Mouse (Mus musculus): Measurements from ENCODE around the gene Ewsr1.

Ewsr1 gene

DNA sequence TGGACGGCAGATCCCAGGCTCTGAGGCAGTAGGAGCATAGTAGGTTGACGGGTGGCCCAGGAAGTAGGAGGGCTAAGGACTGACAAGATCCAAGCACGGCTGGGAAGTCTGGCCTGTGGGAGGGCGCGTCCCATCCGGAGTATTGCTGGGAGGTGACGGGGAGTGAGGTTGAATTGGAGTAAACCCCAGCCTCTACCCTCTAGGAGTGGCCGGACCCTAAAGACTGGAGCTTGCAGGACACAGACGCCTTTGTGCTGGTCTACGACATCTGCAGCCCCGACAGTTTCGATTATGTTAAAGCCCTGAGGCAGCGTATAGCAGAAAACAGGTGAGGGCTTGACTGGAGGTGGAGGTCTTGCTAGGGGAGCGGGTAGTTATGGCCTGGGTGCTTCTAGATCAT lies 39.8 kb downstream of the Ewsr1 start:
- in situ Hi-C loops (cut with MboI, MseI) = no loop called here

DNA sequence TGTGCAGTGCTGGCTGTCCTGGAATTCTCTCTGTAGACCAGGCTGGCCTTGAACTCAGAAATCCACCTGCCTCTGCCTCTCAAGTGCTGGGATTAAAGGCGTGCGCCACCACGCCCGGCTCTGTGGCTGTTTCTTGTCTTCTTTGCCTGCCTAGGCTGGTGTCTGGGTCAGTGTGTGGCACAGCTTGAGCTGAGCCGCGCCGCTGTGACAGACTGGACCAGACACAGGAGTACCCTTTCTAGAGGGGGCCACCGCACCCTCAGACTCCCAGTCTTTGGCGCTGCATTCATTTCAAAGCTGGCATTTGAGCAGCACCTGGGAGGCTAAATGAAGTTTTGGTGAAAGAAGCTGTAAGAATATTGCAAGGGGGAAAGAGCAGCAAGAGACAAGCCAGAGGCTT lies 40.3 kb downstream of the Ewsr1 start:
- in situ Hi-C loops (cut with MboI, MseI) = no loop called here

DNA sequence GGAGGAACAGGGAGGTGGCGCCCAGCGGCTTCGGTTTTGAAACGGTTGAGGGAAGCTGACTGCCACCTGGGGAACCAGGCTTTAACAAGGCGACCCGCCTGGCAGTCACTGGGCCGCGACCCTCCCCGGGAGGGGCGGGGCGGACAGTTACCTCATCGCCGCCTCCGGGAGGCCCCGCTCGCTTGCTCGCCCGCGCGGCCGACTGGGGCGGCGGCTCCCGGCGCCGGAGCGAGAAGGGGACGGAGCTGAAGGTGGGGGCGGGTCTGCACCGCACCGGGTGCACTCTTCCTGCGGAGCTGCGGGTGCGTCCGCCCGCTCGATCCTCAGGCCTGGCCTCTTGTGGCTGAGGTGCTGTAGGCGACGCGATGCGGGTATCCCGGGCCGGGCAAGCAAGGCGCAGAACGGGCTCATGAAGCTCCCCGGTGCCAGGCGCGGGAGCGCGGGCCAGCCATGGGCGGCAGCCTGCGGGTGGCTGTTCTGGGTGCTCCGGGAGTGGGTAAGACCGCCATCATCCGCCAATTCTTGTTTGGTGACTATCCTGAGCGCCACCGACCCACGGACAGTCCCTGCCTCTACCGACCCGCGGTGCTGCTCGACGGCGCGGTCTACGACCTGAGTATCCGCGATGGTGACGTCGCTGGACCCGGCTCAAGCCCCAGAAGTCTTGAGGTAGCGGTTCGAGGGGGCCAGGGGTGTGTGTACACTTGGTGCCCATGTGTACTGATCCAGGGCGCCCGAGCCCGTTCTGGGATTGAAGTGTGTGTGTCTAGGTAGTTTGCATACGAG lies 41.0 kb downstream of the Ewsr1 start, which contains the start of gene Rasl10a:
TSS of gene Rasl10a (plus strand) at position 273 of the 786 bp plus-strand sequence.
- in situ Hi-C loops (cut with MboI, MseI) = no loop called here

DNA sequence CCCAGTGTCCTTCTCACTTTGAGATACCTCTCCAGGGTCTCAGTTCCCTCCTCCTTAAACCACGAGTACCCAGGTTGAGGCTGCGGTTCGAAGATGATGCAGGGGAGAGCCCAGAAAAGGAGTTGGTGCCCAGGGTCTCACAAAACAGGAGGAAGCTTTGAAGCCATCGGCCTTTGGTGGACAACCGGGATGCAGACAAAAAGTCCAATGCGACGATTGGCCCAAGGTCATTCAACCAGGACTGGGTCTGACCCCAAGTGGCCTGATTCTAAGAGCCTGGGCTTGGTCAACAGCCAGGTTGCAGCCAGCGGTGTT lies 41.6 kb downstream of the Ewsr1 start:
- in situ Hi-C loops (cut with MboI, MseI) = no loop called here

DNA sequence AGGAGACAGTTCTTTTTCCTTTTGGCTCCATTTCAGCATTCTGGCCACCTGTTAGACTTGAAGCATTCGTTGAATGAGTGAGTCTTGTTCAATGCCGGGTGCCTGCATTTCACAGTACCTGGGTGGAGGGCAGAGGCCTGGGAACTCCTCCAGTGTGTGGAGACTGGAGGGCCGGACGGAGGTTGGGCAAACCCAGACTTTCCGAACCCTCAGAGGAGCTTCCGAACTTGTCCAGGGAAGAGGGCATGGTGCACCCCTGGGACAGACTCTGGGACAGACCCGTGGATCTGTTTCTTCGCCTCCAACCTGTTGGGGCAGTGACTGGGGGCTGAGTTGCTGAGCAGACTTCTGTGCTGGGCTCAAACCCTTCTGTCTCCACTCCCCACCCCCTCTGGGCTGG lies 42.0 kb downstream of the Ewsr1 start:
- in situ Hi-C loops (cut with MboI, MseI) = no loop called here

DNA sequence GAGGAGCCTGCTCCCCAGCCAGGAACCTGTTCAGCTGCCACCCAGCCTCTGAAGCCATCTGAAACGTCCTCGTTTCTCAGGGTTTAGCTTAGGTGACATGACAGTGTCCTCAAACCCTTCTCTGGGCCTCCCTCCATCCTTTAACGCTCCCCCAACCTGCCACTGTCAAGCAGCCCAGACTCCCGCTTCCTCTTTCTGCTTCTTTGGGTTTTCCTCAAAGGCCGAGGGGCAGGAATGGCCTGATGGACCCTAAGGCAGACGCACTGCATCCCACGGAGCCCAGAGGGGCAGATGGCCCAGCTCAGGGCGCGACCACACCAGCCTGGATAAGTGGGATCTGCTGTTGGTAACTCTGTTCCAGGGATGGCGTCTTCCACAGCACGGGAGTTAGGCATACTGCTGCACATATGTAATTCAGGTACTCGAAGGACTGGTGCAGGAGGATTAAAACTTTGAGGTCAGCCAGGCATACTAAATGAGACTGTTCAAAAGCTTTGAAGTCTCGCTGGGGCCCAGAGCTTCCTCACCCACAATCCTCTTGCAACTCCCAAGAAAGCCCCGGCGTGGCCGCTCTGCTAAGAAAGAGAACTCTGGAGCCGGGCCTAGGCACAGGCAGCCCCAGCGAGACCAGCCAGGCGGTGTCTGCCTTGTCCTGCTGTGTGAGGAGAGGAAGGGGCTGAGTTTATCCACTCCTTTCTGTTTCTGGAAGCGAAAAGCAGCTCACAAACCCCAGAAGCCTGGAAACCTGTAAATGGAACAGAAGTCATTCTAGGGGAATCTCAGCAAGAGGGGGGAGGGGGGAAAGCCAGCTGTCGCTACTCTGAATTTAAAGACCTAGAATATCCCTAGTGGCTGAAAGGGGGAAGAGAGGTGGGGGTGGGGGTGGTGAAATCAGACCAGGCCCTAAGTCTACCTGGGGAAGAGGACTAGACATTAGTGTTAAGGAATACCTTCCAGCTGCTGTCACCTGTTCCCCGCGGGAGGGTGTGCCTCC lies 42.8 kb downstream of the Ewsr1 start:
- in situ Hi-C loops (cut with MboI, MseI) = no loop called here

DNA sequence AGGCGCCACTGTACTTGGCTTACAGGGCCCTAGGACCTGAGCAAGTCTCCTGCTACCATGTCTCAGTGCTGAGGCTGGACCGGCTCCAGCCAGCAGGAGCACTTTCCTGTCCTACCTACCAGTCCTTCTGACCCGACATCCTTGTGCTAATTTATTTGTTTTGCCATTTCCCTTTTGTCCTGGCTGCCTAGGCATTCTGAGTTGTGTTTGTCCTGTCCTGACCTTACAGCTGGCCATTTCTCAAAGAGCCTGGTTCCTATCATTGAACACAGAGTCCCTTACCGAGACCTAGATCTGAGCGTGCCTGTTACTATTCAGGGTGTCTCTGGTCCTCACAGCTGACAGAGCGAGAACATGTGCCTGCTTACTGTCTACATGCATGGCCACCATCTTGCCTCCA lies 44.2 kb downstream of the Ewsr1 start:
- in situ Hi-C loops (cut with MboI, MseI) = no loop called here

DNA sequence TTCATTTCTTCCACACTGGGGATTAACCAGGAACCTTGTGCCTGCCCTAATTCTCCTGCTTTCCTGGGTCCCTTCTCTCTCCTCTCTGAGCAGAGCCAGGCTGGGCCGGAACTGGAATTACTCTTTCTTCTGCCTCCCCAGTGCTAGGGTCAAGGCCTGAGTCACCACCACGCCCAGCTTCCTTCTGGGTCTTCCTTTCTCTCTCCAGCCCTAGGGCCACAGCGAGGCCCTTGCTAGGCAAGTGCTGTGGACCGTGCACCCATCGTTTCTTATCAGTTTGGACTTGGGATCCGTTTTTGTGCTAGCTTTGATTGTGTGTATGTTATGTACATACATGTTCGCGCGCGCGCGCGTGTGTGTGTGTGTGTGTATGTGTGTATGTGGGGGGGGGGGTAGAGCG lies 44.9 kb downstream of the Ewsr1 start:
- in situ Hi-C loops (cut with MboI, MseI) = no loop called here

DNA sequence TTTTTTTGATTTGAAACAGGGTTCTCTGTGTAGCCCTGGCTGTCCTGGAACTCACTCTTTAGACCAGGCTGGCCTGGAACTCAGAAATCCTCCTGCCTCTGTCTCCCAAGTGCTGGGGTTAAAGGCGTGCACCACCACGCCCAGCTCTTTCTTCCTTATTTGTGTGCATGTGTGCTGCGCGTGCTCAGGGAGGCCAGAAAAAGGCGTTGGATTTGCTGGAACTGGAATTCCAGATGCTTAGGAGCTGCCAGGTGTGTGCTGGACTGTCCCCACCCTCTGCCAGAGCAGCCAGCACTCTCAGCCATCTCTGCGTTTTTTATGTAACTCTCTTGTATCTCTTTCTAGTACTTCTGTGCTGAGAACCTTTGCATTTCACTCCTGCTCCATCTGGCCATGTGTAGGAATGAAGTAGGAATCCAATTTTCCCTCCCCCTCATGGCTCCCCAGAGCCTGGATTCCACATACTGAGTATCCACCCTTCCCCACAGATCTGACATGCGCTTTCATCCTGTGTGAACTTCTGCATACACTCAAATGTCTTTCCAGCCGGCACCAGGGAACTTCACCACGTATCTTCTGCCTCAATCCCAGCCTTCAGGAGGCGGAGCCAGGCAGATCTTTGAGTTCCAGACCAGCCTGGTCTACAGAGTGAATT lies 46.7 kb downstream of the Ewsr1 start:
- in situ Hi-C loops (cut with MboI, MseI) = no loop called here

DNA sequence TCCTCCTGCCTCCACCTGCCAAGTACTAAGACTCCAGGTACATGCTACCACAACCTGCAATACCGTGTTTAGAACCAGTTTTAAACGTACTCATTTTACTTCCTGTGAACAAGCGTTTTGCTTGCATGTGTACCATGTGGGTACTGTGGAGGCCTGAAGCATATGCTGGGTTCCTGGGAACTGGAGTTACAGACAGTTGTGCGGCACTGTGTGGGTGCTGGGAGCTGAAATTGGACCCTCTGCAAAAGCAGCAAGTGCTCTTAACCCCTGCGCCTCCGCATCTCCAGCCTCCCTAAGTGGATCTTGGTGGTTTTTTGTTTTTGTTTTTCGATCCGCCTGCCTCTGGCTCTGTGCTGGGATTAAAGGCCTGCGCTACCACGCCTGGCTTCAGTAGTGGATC lies 47.4 kb downstream of the Ewsr1 start:
- in situ Hi-C loops (cut with MboI, MseI) = no loop called here

DNA sequence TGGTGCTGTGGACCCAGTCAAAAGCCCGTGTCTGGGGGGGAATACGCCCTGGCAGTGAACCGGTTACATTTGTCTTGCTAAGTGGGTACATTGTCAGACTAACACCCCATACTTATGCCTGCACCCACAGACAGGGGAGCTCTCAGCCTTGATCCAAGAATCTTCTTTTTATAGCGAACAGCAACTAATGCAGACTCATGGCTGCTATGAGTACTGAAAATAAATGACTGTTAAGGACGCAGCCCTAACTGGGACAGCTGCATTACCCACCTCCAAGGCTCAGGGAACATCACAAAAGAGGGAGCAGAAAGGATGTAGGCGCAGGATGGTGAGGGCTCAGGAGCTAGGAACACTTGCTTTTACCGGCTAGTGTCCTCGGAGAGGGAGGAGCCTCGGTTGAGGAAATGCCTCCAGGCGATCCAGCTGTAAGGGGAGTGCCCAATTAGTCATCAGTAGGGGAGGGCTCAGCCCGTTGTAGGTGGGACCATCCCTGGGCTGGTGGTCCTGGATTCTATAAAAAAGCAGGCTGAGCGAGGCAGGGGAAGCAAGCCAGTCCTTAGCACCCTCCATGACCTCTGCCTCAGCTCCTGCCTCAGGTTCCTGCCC lies 52.6 kb downstream of the Ewsr1 start:
- in situ Hi-C loops (cut with MboI, MseI) = no loop called here

DNA sequence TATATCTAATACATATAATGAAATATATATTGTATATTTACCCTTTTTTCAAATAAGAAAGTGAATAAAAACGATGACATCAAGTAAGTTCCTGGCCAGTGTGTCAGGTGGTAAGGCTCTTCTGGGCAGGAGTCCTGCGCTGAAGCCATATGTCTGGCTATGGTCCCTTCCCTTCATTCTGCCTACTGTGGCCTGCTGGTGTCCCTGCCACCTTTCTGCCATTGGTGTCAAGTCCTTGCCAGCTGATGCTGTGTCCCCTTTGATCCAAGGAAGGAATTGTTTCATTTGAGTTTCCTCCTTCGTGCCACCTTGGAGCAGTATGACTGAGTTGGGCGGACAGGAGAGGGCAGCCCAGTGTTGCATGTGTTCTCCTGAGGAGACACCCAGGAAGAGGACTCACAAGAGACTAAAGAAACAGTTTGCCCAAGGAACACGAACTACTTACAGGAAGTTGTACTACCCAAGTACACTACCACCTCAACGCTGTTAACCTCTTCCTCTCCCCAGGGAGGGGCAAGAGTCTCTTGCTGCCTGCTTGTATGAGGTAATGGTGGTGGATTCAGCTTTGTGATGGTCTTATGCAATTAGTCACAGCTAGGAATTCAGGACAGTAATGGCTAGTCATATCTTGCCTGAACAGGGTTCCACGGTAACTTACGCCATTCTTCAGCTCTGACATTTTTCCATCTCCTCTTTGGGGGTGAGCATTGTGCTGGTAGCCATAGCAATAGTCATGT lies 56.3 kb downstream of the Ewsr1 start:
- in situ Hi-C loops (cut with MboI, MseI) = no loop called here

DNA sequence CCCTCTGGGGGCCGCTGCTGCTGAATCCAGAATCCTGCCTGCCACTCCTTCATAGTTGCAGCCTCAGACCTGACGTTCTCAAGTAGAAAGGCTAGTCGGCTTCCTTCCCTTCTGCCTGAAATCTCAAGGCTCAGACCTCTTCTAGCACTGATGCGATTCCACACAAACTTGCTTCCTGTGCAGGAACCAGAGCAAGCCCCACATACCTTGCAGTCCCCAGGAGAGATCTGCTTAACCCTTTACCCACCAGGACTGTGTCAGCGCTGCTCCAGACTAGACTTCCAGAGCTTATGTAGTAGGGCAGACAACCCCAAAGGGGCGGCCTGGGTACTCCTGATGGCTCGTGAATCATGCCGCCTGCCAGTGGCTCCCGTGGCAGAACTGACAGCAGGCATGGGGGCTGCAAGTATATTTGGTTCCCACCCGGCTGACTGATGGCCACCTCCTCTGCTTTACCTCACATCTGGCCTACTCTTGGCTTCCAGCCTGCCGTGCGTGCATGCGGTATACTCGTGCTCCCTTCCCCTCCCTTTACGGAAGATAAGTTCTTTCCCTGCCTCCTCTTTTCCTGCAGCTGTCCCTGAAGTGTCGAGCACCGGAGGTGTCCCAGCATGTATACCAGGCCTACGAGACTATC lies 57.8 kb downstream of the Ewsr1 start:
- in situ Hi-C loops (cut with MboI, MseI) = no loop called here

DNA sequence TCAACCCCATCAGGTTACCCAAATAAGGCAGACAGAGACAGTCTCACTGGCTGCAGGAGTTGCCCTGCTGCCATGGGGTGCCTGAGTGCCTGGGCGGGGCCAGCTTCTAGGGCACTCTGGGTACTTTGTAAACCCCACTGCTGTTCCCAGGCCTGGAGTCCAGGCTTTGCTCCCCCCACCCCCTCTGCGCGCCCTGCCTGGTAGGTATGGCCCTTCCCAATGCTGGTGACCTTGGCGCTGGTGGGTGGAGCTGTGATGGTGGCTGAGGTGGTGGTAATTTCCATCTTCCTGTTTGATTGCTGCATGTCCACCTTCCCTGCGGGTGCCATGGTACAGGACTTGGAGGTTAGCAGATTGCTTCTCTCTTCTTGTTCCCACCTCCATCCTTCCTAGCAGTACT lies 58.5 kb downstream of the Ewsr1 start:
- in situ Hi-C loops (cut with MboI, MseI) = no loop called here

DNA sequence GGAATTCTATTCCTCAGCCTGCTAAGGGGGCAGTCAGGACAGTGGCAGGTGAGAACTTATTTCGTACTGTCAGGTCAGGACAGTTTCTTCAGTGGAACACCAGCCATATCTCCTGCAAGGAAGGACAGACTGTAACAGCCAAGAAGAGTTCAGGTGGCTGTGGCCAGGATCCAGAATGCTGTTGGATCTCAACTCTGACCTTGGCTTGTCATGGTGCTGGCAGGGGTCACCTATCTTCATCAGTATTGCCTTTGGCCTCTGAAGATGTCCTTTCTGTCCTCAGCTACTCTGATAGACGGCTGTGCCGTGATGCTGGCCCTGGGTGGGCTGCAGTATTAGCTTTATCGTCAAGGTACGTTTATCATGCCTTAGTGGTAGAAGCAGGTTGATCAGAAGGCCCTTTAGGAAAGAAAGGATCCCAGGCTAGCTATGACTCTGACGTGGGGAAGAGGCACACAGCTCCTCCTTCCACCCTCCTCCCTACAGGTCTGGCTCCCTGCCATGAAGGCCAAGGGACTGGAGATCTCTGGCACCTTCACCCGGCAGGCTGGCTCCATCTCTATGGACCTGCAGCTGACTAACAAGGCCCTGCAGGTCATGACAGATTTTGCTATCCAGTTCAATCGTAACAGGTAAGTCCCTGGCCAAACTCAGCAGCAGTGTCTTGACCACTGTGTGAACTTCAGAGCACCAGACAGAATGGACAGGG lies 61.8 kb downstream of the Ewsr1 start:
- in situ Hi-C loops (cut with MboI, MseI) = no loop called here

DNA sequence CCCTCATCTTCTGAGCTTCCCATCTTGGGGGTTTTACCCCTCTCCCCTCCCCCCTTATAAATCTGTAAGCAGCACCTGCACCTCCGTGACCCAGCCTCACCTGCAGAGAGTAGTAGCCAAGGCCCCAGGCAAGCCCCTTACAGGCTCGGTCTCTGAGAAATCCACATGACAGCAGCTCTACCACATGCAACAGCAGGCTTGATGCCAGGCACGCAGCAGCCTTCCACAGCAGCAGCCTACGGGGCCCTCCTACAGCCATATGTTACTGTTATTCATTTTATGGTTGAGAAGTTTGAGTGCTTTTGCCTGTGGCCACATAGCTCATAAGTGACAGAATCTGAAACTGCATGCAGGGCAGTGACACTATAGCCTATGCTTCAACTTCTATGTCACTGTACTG lies 63.6 kb downstream of the Ewsr1 start:
- in situ Hi-C loops (cut with MboI, MseI) = no loop called here

DNA sequence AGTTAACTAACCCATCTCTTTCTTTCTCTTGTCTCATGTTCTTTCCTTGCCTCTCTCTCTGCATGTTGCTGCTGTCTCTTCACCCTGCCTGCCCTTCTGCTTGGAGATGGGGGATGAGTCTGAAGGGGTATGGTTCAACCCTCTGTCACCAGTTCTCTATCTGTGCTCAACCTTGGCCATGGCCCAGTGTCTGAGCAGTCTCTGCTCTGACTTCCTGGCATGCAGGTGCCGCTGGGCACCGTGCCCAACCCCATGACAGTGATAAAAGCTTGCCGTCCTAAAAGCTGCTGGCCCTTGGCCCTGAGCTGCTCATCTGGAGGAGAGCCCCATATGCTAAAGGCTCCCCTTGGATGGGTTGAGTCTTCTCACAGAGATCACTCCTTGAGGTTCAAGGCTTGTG lies 65.9 kb downstream of the Ewsr1 start:
- in situ Hi-C loops (cut with MboI, MseI) = no loop called here

DNA sequence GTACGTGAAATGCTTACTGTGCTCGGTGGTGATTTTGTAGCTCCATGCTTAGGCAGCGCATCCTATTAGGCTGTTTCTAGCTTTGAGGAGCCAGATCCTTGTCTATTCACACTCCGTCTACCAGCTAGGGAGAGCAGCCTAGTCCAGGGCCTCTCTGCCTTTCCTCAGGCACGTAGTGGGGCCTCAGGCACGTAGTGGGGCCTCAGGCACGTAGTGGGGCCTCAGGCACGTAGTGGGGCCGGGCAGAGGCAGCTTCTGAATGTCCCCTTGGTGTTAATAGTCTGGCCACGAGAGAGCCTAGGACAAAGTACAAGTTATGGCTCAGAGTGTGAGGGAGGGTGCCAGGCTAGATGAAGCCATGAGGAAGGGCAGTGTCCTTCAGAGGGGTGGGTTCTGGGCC lies 66.4 kb downstream of the Ewsr1 start:
- in situ Hi-C loops (cut with MboI, MseI) = no loop called here

DNA sequence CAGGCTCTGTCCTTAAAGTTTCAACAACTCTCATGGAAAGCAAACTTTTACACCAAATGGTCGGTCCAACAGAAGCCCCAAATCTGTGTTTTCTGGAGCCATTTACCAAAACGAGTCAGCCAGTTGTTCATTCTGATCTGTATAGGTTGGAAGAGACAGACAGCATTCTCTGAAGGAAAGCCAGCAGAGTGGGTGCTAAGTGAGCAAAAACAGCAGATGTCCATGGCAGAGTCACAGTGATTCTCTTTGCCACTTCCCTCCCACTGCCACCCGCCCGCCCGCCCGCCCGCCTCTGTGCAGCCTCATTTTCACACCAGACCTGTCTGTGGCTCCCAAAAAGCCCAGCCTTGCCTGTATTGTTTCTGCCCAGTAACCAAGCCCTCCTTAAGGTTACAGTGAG lies 70.8 kb downstream of the Ewsr1 start:
- in situ Hi-C loops (cut with MboI, MseI) = loop anchor here (5.0 kb wide), 1 partner anchor 86 kb away; no protein-coding TSS in a partner anchor

DNA sequence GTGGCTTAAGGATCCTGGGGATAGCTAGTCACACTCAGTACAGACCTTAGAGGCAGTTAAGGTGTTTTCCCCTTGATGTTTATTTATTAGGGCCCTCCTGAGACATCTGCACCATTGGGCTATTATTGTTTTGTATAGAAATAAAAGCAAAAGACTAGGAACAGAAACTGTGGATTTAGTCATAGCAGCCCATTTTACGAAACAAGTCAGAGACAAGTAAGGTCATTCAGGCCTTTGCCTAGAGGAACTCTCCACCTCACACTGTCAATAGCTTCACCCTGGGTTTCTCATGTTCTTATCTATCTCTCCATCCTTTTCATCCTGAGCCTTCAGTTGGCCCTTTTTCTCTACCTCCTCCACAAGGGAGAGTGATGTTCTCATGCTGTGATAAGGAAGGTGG lies 74.0 kb downstream of the Ewsr1 start:
- in situ Hi-C loops (cut with MboI, MseI) = loop anchor here (5.0 kb wide), 1 partner anchor 83 kb away; no protein-coding TSS in a partner anchor
